Mouse (Mus musculus): ENCODE results near the gene Zcchc4.

Gene Zcchc4

GRCm38 (mm10) chr5:52868918-52869703, 93.9 kb downstream of the Zcchc4 start:
- in situ Hi-C loops (cut with MboI; ENCODE audit: low sequenced_read_pairs), result no loop called here

- in situ Hi-C loops (cut with MboI; ENCODE audit: low sequenced_read_pairs), result no loop called here
Observed at GRCm38 (mm10) chr5:52871461-52871860, 96.3 kb downstream of the Zcchc4 start.

- in situ Hi-C loops (cut with MboI; ENCODE audit: low sequenced_read_pairs), result no loop called here
Observed at GRCm38 (mm10) chr5:52871986-52872385, 96.8 kb downstream of the Zcchc4 start.
